Mouse (Mus musculus) hindbrain, postnatal 0 days (tissue): Measurements from ENCODE around the gene Lhx6. TPM values are rescaled to one million over a fixed set of nuclear protein-coding genes. Genes with fewer than 3 reads are reported as not detected.

Source experiments
- ATAC-seq: fragments of 200-750 bp; cut with Nextera tagmentation; 2 replicates; pipeline ENCODE4 v1.8.0; 2017; ENCODE audit warnings: mild to moderate bottlenecking, moderate TSS enrichment, moderate library complexity
- DNase-seq: peaks from one replicate; pipeline ENCODE4 v3.0.0-alpha.2; 2015; ENCODE audit warnings: low spot score
- H3K27ac ChIP-seq: fragments of 300-500 bp; sonication (generic); 2 replicates; pipeline ENCODE4 v1.5.1; 2014; ENCODE audit warnings: mild to moderate bottlenecking
- H3K27me3 ChIP-seq: fragments of 300-500 bp; sonication (generic); 2 replicates; pipeline ENCODE4 v1.6.1; 2014; ENCODE audit warnings: low read length, mixed read lengths; ENCODE audit not compliant: insufficient read depth
- H3K36me3 ChIP-seq: fragments of 300-500 bp; sonication (generic); 2 replicates; pipeline ENCODE4 v1.6.1; 2014; ENCODE audit warnings: low read length, mixed read lengths; ENCODE audit not compliant: insufficient read depth
- H3K4me1 ChIP-seq: fragments of 300-500 bp; sonication (generic); 2 replicates; pipeline ENCODE4 v1.6.1; 2014; ENCODE audit warnings: antibody characterized with exemption, low read length, mixed read lengths; ENCODE audit not compliant: insufficient read depth
- H3K4me2 ChIP-seq: fragments of 300-500 bp; sonication (generic); 2 replicates; pipeline ENCODE4 v1.6.1; 2014; ENCODE audit warnings: low read depth, mild to moderate bottlenecking, low read length, moderate library complexity, mixed read lengths
- H3K4me3 ChIP-seq: fragments of 300-500 bp; sonication (generic); 2 replicates; pipeline ENCODE4 v1.5.1; 2014; ENCODE audit warnings: low read length
- H3K9ac ChIP-seq: fragments of 300-500 bp; sonication (generic); replicated peaks from 2 replicates; pipeline ENCODE4 v1.6.1; 2014; ENCODE audit warnings: mild to moderate bottlenecking, low read length, moderate library complexity, mixed read lengths
- H3K9me3 ChIP-seq: fragments of 300-500 bp; sonication (generic); 2 replicates; pipeline ENCODE4 v1.6.1; 2016; ENCODE audit warnings: low read length, mixed read lengths
- CTCF ChIP-seq: IDR thresholded peaks from 2 replicates; pipeline ENCODE4 v1.5.1; 2016; ENCODE audit warnings: antibody characterized with exemption, control low read depth, low read depth
- WGBS: fragments of 180-500 bp; shearing (Covaris S2); extraction: QIAGEN DNeasy Blood & Tissue Kit; methylation state at CpG from one replicate; pipeline ENCODE4 v1.1.7; 2014; 5-methylcytosine and 5-hydroxymethylcytosine counted together
- polyA plus RNA-seq: library from polyadenylated mRNA; unstranded; fragments of >200 nt; fragmentation: Nextera tagmentation; extraction: Ambion mirVana; gene quantifications from 2 replicates; pipeline ENCODE4 v1.2.1, GENCODE M21; 2015
- total RNA-seq: library from RNA; depleted of rRNA; stranded (reverse); fragments of >200 nt; gene quantifications from 2 replicates; pipeline ENCODE4 v1.2.3, GENCODE M21; 2014; rRNA removed

Lhx6 gene
- total and polyA plus RNA-seq, 2 experiments from 2014 or later = 0.36 to 3.4 TPM

DNA sequence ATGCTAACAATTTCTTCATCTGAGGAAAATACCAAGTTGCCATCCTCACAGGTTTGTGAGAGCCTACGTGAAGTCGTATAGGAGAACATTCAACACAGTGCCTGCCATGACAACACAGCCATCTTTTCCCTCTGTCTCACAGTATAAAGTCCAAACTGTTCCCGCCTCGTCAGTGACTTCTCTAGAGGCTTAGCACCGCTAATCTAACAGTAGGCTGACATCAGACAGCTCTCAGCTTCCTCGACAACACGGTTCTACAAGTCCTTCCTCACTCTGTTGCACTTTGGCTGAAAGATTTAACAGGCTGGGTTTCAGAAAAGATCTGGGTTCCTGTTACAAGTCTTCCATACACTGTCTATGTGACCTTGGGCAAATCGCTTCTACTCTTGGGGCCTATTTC is 57.0 kb downstream of the Lhx6 start:
- H3K4me1 ChIP-seq = peaks cover 8% of the 10 kb centered on the region
- H3K27ac ChIP-seq = peak overlapping the region; percentile 68; the same call in 1 of the 2 replicates
- no peak for TF ChIP-seq CTCF
- WGBS = 74% methylated on average over 8 of the region's 8 CpGs
- no peaks in the 10 kb centered on the region for H3K27me3 ChIP-seq
- H3K4me3 ChIP-seq = peak overlapping the region; percentile 54
- peak overlapping the region; percentile 69 for H3K9ac ChIP-seq
- 0 out of 2 replicates have a peak, but pooled peaks cover under 1% of the 10 kb centered on the region for H3K36me3 ChIP-seq
- ATAC-seq = no peak
- no peaks in the 10 kb centered on the region for H3K9me3 ChIP-seq
- no peak for DNase-seq
- peak overlapping the region; percentile 75 for H3K4me2 ChIP-seq

DNA sequence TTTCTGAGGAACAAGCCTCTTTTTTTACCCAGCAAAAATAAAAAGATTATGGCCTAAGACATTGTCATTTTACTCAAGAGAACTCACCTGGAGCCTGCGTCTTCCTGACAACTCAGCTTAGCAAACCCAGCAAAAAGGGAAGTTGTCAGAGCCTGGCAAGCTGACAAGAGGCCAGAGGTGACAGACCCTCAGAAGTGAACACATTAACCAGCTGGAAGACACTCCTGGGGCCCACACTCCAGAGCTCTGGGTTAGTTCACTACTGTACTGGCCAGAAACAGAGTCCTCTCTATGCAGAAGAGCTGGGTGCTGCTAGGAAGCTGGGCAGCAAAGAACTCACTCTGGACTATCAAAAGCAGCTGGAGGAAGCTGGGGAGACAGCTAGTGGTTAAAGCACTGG is 64.3 kb downstream of the Lhx6 start:
- H3K4me3 ChIP-seq = no peak overlapping the region
- DNase-seq = no peak
- no peak overlapping the region for H3K4me2 ChIP-seq
- peaks cover 14% of the 10 kb centered on the region; the same call in 1 of the 2 replicates for H3K36me3 ChIP-seq
- no peak overlapping the region for H3K27ac ChIP-seq
- 70% methylated on average over 1 of the region's 1 CpGs for WGBS
- H3K27me3 ChIP-seq = no peaks in the 10 kb centered on the region
- no peaks in the 10 kb centered on the region for H3K9me3 ChIP-seq
- ATAC-seq = no peak
- no peak overlapping the region for H3K9ac ChIP-seq
- H3K4me1 ChIP-seq = no peaks in the 10 kb centered on the region
- TF ChIP-seq CTCF = no peak

DNA sequence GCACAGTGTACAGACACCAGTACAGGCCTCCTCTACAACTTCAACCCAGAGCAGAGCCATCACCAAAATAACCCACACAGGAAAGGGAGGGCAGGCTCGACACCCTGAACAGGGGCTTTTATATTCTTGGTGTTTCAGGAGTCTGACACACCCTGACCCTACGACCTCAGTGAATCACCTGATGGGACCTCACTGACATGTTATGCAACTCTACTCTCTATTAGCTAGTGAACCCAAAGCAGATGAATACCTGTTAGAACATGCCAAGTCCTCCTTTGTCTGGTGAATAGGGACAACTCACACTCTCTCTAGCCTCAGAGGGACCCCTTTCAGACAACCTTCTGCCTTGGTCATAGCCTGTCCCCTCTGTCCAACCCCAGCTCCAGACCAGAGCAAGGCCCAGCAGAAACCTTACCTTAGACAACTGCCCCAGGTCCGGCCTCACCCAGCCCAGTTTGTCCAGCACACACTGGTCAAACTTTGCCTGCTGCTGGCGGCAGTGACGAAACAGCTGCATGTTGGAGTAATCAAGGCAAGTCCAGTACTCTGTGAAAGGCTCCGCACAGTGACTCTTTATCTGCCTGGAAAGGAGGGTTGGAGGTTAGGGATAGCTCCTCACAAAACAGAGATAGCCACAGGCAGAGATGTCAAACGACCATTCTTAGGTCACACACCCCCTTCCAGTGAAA is 65.8 kb downstream of the Lhx6 start:
- no peak overlapping the region for H3K27ac ChIP-seq
- no peak for TF ChIP-seq CTCF
- H3K9ac ChIP-seq = no peak overlapping the region
- 84% methylated on average over 7 of the region's 7 CpGs for WGBS
- no peak overlapping the region for H3K4me3 ChIP-seq
- H3K36me3 ChIP-seq = peaks cover 24% of the 10 kb centered on the region
- no peak overlapping the region for H3K4me2 ChIP-seq
- ATAC-seq (no peak), DNase-seq (no peak)
- no peaks in the 10 kb centered on the region for H3K4me1 ChIP-seq
- no peaks in the 10 kb centered on the region for H3K9me3 ChIP-seq
- no peaks in the 10 kb centered on the region for H3K27me3 ChIP-seq

DNA sequence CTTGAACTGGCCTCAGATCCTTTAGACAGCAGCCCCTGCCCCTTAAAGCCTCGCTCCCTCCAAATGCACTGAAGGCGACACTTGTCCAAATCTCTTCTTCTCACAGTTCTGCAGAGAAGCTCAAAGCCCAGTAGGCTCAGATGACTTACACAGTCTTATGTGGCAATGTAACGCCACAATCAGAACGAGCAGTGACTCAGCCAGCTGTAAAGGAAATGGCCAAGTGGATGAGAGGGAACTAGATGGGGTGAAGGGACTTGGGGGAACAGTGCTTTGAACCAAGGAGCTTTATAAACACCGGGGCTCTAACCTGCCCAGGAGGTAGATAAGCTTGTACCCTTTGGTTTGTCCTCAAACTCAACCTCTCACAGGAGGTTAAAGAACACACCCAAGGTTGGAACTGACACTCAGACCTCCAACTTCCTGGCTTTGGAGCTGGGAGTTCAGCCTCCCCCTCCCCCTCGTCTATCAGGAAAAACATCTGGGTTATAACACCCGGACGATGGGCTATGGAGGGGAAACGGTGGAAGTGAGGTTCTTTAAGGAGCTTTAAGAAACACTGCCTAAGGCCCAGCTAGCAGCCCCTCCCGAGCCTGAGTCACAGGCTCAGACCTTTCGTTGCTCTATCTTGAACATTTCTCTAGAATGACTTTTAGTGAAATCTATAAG is 69.7 kb downstream of the Lhx6 start:
- H3K9me3 ChIP-seq = peaks cover 5% of the 10 kb centered on the region; the same call in 1 of the 2 replicates
- H3K36me3 ChIP-seq = peaks cover 21% of the 10 kb centered on the region
- no peaks in the 10 kb centered on the region for H3K27me3 ChIP-seq
- 89% methylated on average over 11 of the region's 11 CpGs for WGBS
- no peak overlapping the region for H3K27ac ChIP-seq
- no peak overlapping the region for H3K4me3 ChIP-seq
- DNase-seq (no peak), ATAC-seq (no peak)
- H3K4me2 ChIP-seq = no peak overlapping the region
- no peaks in the 10 kb centered on the region for H3K4me1 ChIP-seq
- H3K9ac ChIP-seq = no peak overlapping the region
- no peak for TF ChIP-seq CTCF

- Histone ChIP-seq H3K27me3 (no peaks in the 10 kb centered on the region), H3K27ac (no peak overlapping the region), H3K4me3 (no peak overlapping the region), H3K36me3 (peaks cover 21% of the 10 kb centered on the region), H3K4me1 (no peaks in the 10 kb centered on the region), H3K9me3 (peaks cover 5% of the 10 kb centered on the region; the same call in 1 of the 2 replicates), H3K9ac (no peak overlapping the region), H3K4me2 (no peak overlapping the region)
- TF ChIP-seq CTCF = no peak
- ATAC-seq (no peak), DNase-seq (no peak)
- WGBS = 93% methylated on average over 7 of the region's 7 CpGs
Measured at GRCm38 (mm10) chr2:36034898-36035297, 70.3 kb downstream of the Lhx6 start.

GRCm38 (mm10) chr2:36033966-36034365 is 71.2 kb downstream of the Lhx6 start:
- WGBS = 82% methylated on average over 7 of the region's 7 CpGs
- H3K4me1 ChIP-seq = no peaks in the 10 kb centered on the region
- H3K4me2 ChIP-seq = no peak overlapping the region
- H3K9me3 ChIP-seq = peaks cover 5% of the 10 kb centered on the region; the same call in 1 of the 2 replicates
- DNase-seq = no peak
- TF ChIP-seq CTCF = no peak
- H3K4me3 ChIP-seq = no peak overlapping the region
- H3K36me3 ChIP-seq = peaks cover 21% of the 10 kb centered on the region
- no peak for ATAC-seq
- no peaks in the 10 kb centered on the region for H3K27me3 ChIP-seq
- H3K9ac ChIP-seq = no peak overlapping the region
- no peak overlapping the region for H3K27ac ChIP-seq

GRCm38 (mm10) chr2:36032884-36033283 is 72.3 kb downstream of the Lhx6 start:
- ATAC-seq = no peak
- no peak overlapping the region for H3K4me2 ChIP-seq
- WGBS = 81% methylated on average over 7 of the region's 7 CpGs
- DNase-seq = no peak
- no peak overlapping the region for H3K9ac ChIP-seq
- H3K4me1 ChIP-seq = no peaks in the 10 kb centered on the region
- H3K27me3 ChIP-seq = no peaks in the 10 kb centered on the region
- peaks cover 5% of the 10 kb centered on the region; the same call in 1 of the 2 replicates for H3K9me3 ChIP-seq
- H3K36me3 ChIP-seq = peaks cover 17% of the 10 kb centered on the region
- TF ChIP-seq CTCF = no peak
- no peak overlapping the region for H3K4me3 ChIP-seq
- no peak overlapping the region for H3K27ac ChIP-seq

Other genes with a start within 250 kb of the Lhx6 start
- gene Ttll11, start 125.5 kb downstream of the Lhx6 start, total RNA-seq = 8.2 and 12.4 TPM in 2 replicates
- gene Ttll11, start 125.5 kb downstream of the Lhx6 start, polyA plus RNA-seq = 5.8 and 6.1 TPM in 2 replicates
- gene Ndufa8, start 56.0 kb downstream of the Lhx6 start, total RNA-seq = 85.4 and 110 TPM in 2 replicates
- 350 and 376 TPM in 2 replicates for gene Ndufa8, start 56.0 kb downstream of the Lhx6 start, polyA plus RNA-seq
- 2.3 TPM in 1 of 2 replicates, not detected in the other for gene Morn5, start 56.0 kb downstream of the Lhx6 start, total RNA-seq
- 3.4 and 3.7 TPM in 2 replicates for gene Morn5, start 56.0 kb downstream of the Lhx6 start, polyA plus RNA-seq
- 12.9 and 32.2 TPM in 2 replicates for gene Mrrf, start 31.0 kb upstream of the Lhx6 start, total RNA-seq
- 16.6 and 17.0 TPM in 2 replicates for gene Mrrf, start 31.0 kb upstream of the Lhx6 start, polyA plus RNA-seq
- 47.3 and 48.6 TPM in 2 replicates for gene Rbm18, start 31.4 kb upstream of the Lhx6 start, total RNA-seq
- 98.1 and 100 TPM in 2 replicates for gene Rbm18, start 31.4 kb upstream of the Lhx6 start, polyA plus RNA-seq
- gene Ptgs1, start 125.0 kb upstream of the Lhx6 start, total RNA-seq = 6.8 and 8.0 TPM in 2 replicates
- 7.5 and 7.9 TPM in 2 replicates for gene Ptgs1, start 125.0 kb upstream of the Lhx6 start, polyA plus RNA-seq